Mouse (Mus musculus) C2C12 (cell line): ENCODE measurements around the gene Gm36028. TPM values are rescaled to one million over a fixed set of nuclear protein-coding genes. Genes with fewer than 3 reads are reported as not detected.

Experiments used
- H3K27me3 ChIP-seq: one replicate; pipeline ENCODE4 v1.6.1; 2011; ENCODE audit not compliant: control insufficient read depth, insufficient read depth, insufficient read length
- H3K36me3 ChIP-seq: one replicate; pipeline ENCODE4 v1.6.1; 2011; ENCODE audit not compliant: control insufficient read depth, insufficient read depth
- H3K4me3 ChIP-seq: one replicate; pipeline ENCODE4 v1.5.1; 2011; ENCODE audit warnings: mild to moderate bottlenecking, control low read depth; ENCODE audit not compliant: poor library complexity, insufficient read depth, severe bottlenecking
- H3K79me2 ChIP-seq: one replicate; pipeline ENCODE4 v1.6.1; 2011; ENCODE audit not compliant: control insufficient read depth, insufficient read depth
- H3K79me3 ChIP-seq: one replicate; pipeline ENCODE4 v1.6.1; 2011; ENCODE audit warnings: low read depth, control low read depth
- H3ac ChIP-seq: one replicate; pipeline ENCODE3; 2011; ENCODE audit warnings: low read depth; ENCODE audit not compliant: control insufficient read depth, insufficient read length
- CEBPB ChIP-seq: IDR thresholded peaks from one replicate; pipeline ENCODE4 v1.6.1; 2011; ENCODE audit warnings: low read depth, mild to moderate bottlenecking, control low read depth, moderate library complexity
- CTCF ChIP-seq: IDR thresholded peaks from one replicate; pipeline ENCODE4 v1.5.1; 2011; ENCODE audit not compliant: control insufficient read depth, insufficient read depth, insufficient read length
- FOSL1 ChIP-seq: IDR thresholded peaks from one replicate; pipeline ENCODE4 v1.8.0; 2011; ENCODE audit warnings: mild to moderate bottlenecking, low read length; ENCODE audit not compliant: poor library complexity, insufficient read depth, severe bottlenecking
- MAX ChIP-seq: IDR thresholded peaks from one replicate; pipeline ENCODE4 v1.6.1; 2011; ENCODE audit warnings: mild to moderate bottlenecking, control low read depth
- MYOD1 ChIP-seq: IDR thresholded peaks from one replicate; pipeline ENCODE4 v1.6.1; 2011; ENCODE audit warnings: low read depth; ENCODE audit not compliant: control insufficient read depth, insufficient read length
- MYOG ChIP-seq: IDR thresholded peaks from one replicate; pipeline ENCODE4 v1.6.1; 2011; ENCODE audit not compliant: control insufficient read depth, insufficient read length; ENCODE audit errors: extremely low read depth
- USF1 ChIP-seq: IDR thresholded peaks from one replicate; pipeline ENCODE4 v1.6.1; 2011; ENCODE audit warnings: low read depth, mild to moderate bottlenecking, control low read depth, moderate library complexity
- polyA plus RNA-seq: library from polyadenylated mRNA; unstranded; fragments of >200 nt; fragmentation: generic; extraction: Trizol; gene quantifications from one replicate; pipeline ENCODE4 v1.2.1, GENCODE M21; 2012; ENCODE audit warnings: missing spikeins

The Gm36028 gene
- polyA plus RNA-seq, 1 experiment: 0.04 TPM

- TF ChIP-seq CTCF: no peak
- TF ChIP-seq MAX: no peak
- TF ChIP-seq USF1: no peak
- TF ChIP-seq CEBPB: no peak
- TF ChIP-seq MYOG: no peak
- TF ChIP-seq MYOD1: no peak
These were observed 32.4 kb upstream of the Gm36028 start for GRCm38 (mm10) chr16:37893381-37893780.

GRCm38 (mm10) chr16:37892667-37893066 is 31.7 kb upstream of the Gm36028 start:
- no peak overlapping the region for H3ac ChIP-seq
- no peaks in the 10 kb centered on the region for H3K27me3 ChIP-seq
- no peaks in the 10 kb centered on the region for H3K36me3 ChIP-seq
- TF ChIP-seq CTCF: no peak
- TF ChIP-seq USF1: no peak
- no peak for TF ChIP-seq FOSL1
- TF ChIP-seq MYOG: no peak
- TF ChIP-seq MYOD1: no peak
- TF ChIP-seq CEBPB: no peak
- no peak for TF ChIP-seq MAX
- H3K79me2 ChIP-seq: no peaks in the 10 kb centered on the region
- no peaks in the 10 kb centered on the region for H3K79me3 ChIP-seq
- H3K4me3 ChIP-seq: no peak overlapping the region

More at GRCm38 (mm10) chr16:37893381-37893780, 32.4 kb upstream of the Gm36028 start:
- no peaks in the 10 kb centered on the region for H3K36me3 ChIP-seq
- H3K27me3 ChIP-seq: no peaks in the 10 kb centered on the region
- no peak overlapping the region for H3ac ChIP-seq
- no peaks in the 10 kb centered on the region for H3K79me3 ChIP-seq
- H3K79me2 ChIP-seq: no peaks in the 10 kb centered on the region
- H3K4me3 ChIP-seq: no peak overlapping the region

GRCm38 (mm10) chr16:37888986-37889385 is 28.0 kb upstream of the Gm36028 start:
- H3K36me3 ChIP-seq: peaks cover 3% of the 10 kb centered on the region
- no peak overlapping the region for H3ac ChIP-seq
- no peaks in the 10 kb centered on the region for H3K79me3 ChIP-seq
- TF ChIP-seq CTCF (no peak), FOSL1 (no peak), CEBPB (no peak), MYOG (no peak), MAX (no peak), USF1 (no peak), MYOD1 (no peak)
- H3K27me3 ChIP-seq: no peaks in the 10 kb centered on the region
- H3K4me3 ChIP-seq: no peak overlapping the region
- peaks cover 4% of the 10 kb centered on the region for H3K79me2 ChIP-seq

GRCm38 (mm10) chr16:37881168-37881567 is 20.2 kb upstream of the Gm36028 start:
- Histone ChIP-seq H3ac (no peak overlapping the region), H3K36me3 (peaks cover 74% of the 10 kb centered on the region), H3K79me3 (peaks cover 43% of the 10 kb centered on the region), H3K4me3 (no peak overlapping the region), H3K79me2 (peaks cover 74% of the 10 kb centered on the region), H3K27me3 (no peaks in the 10 kb centered on the region)
- no peak for TF ChIP-seq USF1
- no peak for TF ChIP-seq CEBPB
- no peak for TF ChIP-seq MYOD1
- no peak for TF ChIP-seq MAX
- no peak for TF ChIP-seq MYOG

- TF ChIP-seq MAX (no peak), FOSL1 (no peak), MYOG (no peak), MYOD1 (no peak)
- H3K36me3 ChIP-seq: peaks cover 79% of the 10 kb centered on the region
These were observed 18.9 kb upstream of the Gm36028 start for GRCm38 (mm10) chr16:37879750-37880419.

GRCm38 (mm10) chr16:37878951-37879505 is 18.1 kb upstream of the Gm36028 start:
- peaks cover 62% of the 10 kb centered on the region for H3K79me3 ChIP-seq
- H3K27me3 ChIP-seq: no peaks in the 10 kb centered on the region
- peaks cover 78% of the 10 kb centered on the region for H3K36me3 ChIP-seq
- TF ChIP-seq FOSL1 (no peak), CEBPB (no peak), USF1 (no peak), MYOD1 (no peak), MYOG (no peak), MAX (no peak), CTCF (no peak)
- peaks cover 92% of the 10 kb centered on the region for H3K79me2 ChIP-seq
- H3ac ChIP-seq: no peak overlapping the region
- H3K4me3 ChIP-seq: no peak overlapping the region

More at GRCm38 (mm10) chr16:37879750-37880419, 18.9 kb upstream of the Gm36028 start:
- no peaks in the 10 kb centered on the region for H3K27me3 ChIP-seq
- H3K79me2 ChIP-seq: peaks cover 87% of the 10 kb centered on the region
- no peak overlapping the region for H3ac ChIP-seq
- no peak overlapping the region for H3K4me3 ChIP-seq
- peaks cover 53% of the 10 kb centered on the region for H3K79me3 ChIP-seq
